Mouse (Mus musculus) heart, embryonic 12.5 days (tissue): Measurements from ENCODE around the gene Fibcd1. TPM values are rescaled to one million over a fixed set of nuclear protein-coding genes. Genes with fewer than 3 reads are reported as not detected.

Experiments used
- ATAC-seq: fragments of 200-750 bp; cut with Nextera tagmentation; 2 replicates; pipeline ENCODE4 v1.8.0; 2017; ENCODE audit warnings: moderate TSS enrichment, moderate library complexity; ENCODE audit not compliant: insufficient number of reproducible peaks, low FRiP score
- H3K27ac ChIP-seq: fragments of 300-500 bp; sonication (generic); 2 replicates; pipeline ENCODE4 v1.5.1; 2016; ENCODE audit warnings: mild to moderate bottlenecking, moderate library complexity; ENCODE audit not compliant: poor library complexity, severe bottlenecking
- H3K27me3 ChIP-seq: fragments of 300-500 bp; sonication (generic); replicated peaks from 2 replicates; pipeline ENCODE4 v1.6.1; 2016; ENCODE audit warnings: mild to moderate bottlenecking, moderate library complexity
- H3K36me3 ChIP-seq: fragments of 300-500 bp; sonication (generic); 2 replicates; pipeline ENCODE4 v1.6.1; 2016; ENCODE audit warnings: mild to moderate bottlenecking, moderate library complexity
- H3K4me1 ChIP-seq: fragments of 300-500 bp; sonication (generic); replicated peaks from 2 replicates; pipeline ENCODE4 v1.6.1; 2016; ENCODE audit warnings: mild to moderate bottlenecking
- H3K4me2 ChIP-seq: fragments of 300-500 bp; sonication (generic); 2 replicates; pipeline ENCODE4 v1.6.1; 2016; ENCODE audit warnings: mild to moderate bottlenecking, moderate library complexity
- H3K4me3 ChIP-seq: fragments of 300-500 bp; sonication (generic); 2 replicates; pipeline ENCODE4 v1.5.1; 2016; ENCODE audit warnings: mild to moderate bottlenecking
- H3K9ac ChIP-seq: fragments of 300-500 bp; sonication (generic); 2 replicates; pipeline ENCODE4 v1.6.1; 2016; ENCODE audit warnings: mild to moderate bottlenecking, moderate library complexity
- H3K9me3 ChIP-seq: fragments of 300-500 bp; sonication (generic); replicated peaks from 2 replicates; pipeline ENCODE4 v1.6.1; 2016; ENCODE audit warnings: mild to moderate bottlenecking, moderate library complexity
- WGBS: fragments of 180-500 bp; shearing (Covaris S2); methylation state at CpG from one replicate; pipeline ENCODE4 v1.1.7; 2016; 5-methylcytosine and 5-hydroxymethylcytosine counted together
- polyA plus RNA-seq: library from polyadenylated mRNA; unstranded; fragments of >200 nt; fragmentation: Nextera tagmentation; extraction: Ambion mirVana; gene quantifications from 2 replicates; pipeline ENCODE4 v1.2.1, GENCODE M21; 2016

Fibcd1 gene
- polyA plus RNA-seq, 1 experiment from 2014 or later: 0.08 TPM

DNA sequence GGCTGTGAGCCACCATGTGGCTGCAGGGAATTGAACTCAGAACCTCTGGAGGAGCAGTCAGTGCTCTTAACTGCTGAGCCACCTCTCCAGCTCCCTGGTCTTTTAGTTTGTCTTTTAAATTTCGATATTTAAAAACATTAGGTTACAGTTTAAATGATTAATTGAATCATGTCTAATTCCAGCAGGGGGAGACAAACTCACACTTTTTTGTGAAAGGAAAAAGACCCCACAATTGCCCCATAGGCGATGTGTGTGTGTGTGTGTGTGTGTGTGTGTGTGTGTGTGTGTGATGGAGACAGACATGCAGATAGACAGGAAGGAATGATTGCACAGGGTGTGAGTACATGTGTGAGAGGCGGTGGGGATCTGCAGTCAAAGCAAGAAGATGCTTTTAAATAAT lies 57.6 kb downstream of the Fibcd1 start:
- no peaks in the 10 kb centered on the region for H3K27me3 ChIP-seq
- H3K4me2 ChIP-seq: no peak overlapping the region
- H3K27ac ChIP-seq: no peak overlapping the region
- WGBS: 91% methylated on average over 3 of the region's 3 CpGs
- no peak overlapping the region for H3K9ac ChIP-seq
- no peak overlapping the region for H3K4me3 ChIP-seq
- peaks cover 94% of the 10 kb centered on the region for H3K36me3 ChIP-seq
- no peaks in the 10 kb centered on the region for H3K4me1 ChIP-seq
- no peak for ATAC-seq
- H3K9me3 ChIP-seq: no peaks in the 10 kb centered on the region

DNA sequence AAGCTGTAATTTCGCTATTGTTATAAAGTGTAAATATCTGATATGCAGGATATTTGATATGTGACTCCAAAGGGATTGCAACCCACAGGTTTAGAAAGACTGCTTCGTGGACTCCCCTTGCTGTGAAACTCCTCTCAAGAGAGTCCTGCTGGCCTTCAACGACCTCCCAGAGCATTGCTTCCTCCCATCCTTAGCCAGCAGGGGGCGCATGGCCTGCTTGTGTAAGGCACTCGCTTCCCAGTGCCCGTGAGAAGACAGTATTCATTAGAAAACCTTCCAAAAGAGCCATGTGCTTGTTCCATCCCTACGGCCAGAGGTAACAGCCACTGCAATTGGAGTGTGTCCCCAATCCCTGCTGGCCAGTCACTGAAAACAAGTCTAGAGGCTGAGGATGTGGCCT lies 58.8 kb downstream of the Fibcd1 start:
- WGBS: 24% methylated on average over 7 of the region's 7 CpGs
- H3K36me3 ChIP-seq: peaks cover 94% of the 10 kb centered on the region
- H3K4me1 ChIP-seq: no peaks in the 10 kb centered on the region
- H3K27me3 ChIP-seq: no peaks in the 10 kb centered on the region
- no peak for ATAC-seq
- no peaks in the 10 kb centered on the region for H3K9me3 ChIP-seq
- H3K4me2 ChIP-seq: no peak overlapping the region
- no peak overlapping the region for H3K27ac ChIP-seq
- H3K4me3 ChIP-seq: no peak overlapping the region
- no peak overlapping the region for H3K9ac ChIP-seq

DNA sequence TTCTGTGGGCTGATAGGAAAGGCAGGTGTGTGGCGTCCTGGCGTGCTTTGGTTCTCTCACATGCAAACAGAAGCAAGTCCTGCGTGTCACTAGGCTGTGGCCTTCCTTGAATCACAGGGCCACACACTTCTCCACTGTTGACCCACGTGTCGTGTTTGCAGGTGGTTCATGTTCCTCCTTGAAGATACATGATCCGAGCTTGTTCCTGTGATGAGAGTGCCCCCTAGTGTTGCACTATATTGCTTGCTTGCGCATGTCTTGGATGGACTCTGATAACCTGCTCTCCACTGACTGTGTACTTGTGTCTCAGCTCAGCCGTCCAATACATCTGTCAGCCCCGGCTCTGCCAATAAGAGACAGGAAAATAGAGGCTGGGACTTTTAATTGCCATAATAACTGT lies 60.7 kb downstream of the Fibcd1 start:
- Histone ChIP-seq H3K4me2 (no peak overlapping the region), H3K27me3 (no peaks in the 10 kb centered on the region), H3K36me3 (peaks cover 94% of the 10 kb centered on the region), H3K27ac (no peak overlapping the region), H3K4me1 (0 out of 2 replicates have a peak, but pooled peaks cover 8% of the 10 kb centered on the region), H3K9me3 (no peaks in the 10 kb centered on the region), H3K9ac (no peak overlapping the region), H3K4me3 (no peak overlapping the region)
- no peak for ATAC-seq
- WGBS: 47% methylated on average over 9 of the region's 9 CpGs

DNA sequence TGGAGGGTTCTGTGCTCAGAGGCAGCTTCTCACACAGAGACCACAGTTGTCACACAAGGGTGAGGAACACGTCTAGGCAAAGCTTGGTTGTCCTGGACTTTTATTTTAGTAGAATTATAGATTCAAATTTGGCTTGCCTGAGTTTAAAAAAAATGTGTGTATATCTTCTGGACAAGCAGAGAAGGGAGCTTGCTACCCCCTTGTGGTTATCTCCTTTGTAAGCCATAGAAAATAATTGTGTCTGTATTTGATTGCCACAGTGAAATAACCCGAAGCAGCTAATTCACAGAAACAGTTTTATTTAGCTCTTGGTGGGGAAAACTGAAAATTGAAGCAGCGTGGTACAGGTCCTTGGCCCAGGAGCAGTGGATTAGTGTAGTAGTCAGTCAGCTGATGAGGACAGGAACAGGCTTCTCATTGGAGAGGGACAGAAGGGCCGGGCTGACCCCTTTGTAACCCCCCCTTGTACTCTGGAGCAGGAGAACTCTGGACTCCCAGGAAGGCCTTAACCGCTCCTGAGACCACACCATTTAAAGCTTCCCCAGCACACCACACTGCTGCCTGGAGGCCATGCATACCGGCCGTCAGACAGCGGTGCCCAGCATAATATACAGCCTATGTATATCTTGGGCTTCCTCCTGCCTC lies 62.7 kb downstream of the Fibcd1 start:
- ATAC-seq: no peak
- no peak overlapping the region for H3K9ac ChIP-seq
- WGBS: 77% methylated on average over 8 of the region's 8 CpGs
- no peaks in the 10 kb centered on the region for H3K9me3 ChIP-seq
- no peak overlapping the region for H3K27ac ChIP-seq
- H3K4me3 ChIP-seq: no peak overlapping the region
- no peak overlapping the region for H3K4me2 ChIP-seq
- no peaks in the 10 kb centered on the region for H3K27me3 ChIP-seq
- peaks cover 92% of the 10 kb centered on the region for H3K36me3 ChIP-seq
- H3K4me1 ChIP-seq: 0 out of 2 replicates have a peak, but pooled peaks cover 8% of the 10 kb centered on the region

DNA sequence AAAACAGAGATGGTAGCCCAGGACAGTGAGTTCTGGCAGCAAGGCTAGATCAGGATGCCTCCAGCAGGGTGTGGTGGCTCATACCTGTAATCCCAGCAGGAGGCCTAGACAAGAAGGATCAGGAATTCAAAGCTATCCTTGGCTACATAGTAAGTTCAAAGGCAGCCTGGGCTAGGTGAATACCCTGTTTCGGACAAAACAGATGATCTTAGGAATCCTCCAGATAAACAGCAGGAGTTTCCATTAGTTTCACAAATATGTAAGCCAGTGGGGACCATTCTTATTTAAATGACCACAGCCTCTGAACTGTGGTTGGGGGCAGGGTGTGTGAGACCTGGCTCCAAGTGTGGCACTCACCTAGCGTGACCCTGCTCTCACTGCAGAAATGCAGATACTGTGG lies 66.5 kb downstream of the Fibcd1 start:
- H3K4me2 ChIP-seq: no peak overlapping the region
- no peak overlapping the region for H3K27ac ChIP-seq
- H3K9me3 ChIP-seq: no peaks in the 10 kb centered on the region
- no peak overlapping the region for H3K4me3 ChIP-seq
- H3K9ac ChIP-seq: no peak overlapping the region
- peaks cover 19% of the 10 kb centered on the region for H3K4me1 ChIP-seq
- 88% methylated on average over 2 of the region's 2 CpGs for WGBS
- H3K36me3 ChIP-seq: peaks cover 76% of the 10 kb centered on the region
- ATAC-seq: no peak
- no peaks in the 10 kb centered on the region for H3K27me3 ChIP-seq

DNA sequence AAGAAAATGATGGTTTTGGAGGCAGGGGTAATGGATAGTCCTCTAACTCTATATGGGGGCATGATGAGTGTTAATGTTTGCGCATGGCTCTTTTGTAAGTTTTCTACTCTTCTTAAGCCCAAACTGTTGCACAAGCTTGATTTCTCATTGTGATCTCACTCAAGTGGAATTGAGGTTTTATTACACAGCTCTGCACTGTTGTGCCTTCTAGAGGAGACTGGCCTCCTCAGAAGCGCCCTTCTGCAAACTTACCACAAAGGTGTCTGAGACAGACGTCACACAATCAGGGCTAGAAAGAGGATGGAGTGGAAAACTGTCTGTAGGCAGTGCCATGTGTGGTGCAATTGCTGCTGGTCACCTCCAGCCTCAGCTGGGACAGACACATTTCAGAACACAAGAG lies 69.3 kb downstream of the Fibcd1 start:
- ATAC-seq: no peak
- H3K4me3 ChIP-seq: no peak overlapping the region
- H3K27ac ChIP-seq: peak overlapping the region; percentile 63
- H3K9me3 ChIP-seq: no peaks in the 10 kb centered on the region
- WGBS: 72% methylated on average over 3 of the region's 3 CpGs
- peaks cover 48% of the 10 kb centered on the region for H3K36me3 ChIP-seq
- H3K4me1 ChIP-seq: peaks cover 36% of the 10 kb centered on the region
- no peaks in the 10 kb centered on the region for H3K27me3 ChIP-seq
- H3K4me2 ChIP-seq: no peak overlapping the region
- no peak overlapping the region for H3K9ac ChIP-seq

DNA sequence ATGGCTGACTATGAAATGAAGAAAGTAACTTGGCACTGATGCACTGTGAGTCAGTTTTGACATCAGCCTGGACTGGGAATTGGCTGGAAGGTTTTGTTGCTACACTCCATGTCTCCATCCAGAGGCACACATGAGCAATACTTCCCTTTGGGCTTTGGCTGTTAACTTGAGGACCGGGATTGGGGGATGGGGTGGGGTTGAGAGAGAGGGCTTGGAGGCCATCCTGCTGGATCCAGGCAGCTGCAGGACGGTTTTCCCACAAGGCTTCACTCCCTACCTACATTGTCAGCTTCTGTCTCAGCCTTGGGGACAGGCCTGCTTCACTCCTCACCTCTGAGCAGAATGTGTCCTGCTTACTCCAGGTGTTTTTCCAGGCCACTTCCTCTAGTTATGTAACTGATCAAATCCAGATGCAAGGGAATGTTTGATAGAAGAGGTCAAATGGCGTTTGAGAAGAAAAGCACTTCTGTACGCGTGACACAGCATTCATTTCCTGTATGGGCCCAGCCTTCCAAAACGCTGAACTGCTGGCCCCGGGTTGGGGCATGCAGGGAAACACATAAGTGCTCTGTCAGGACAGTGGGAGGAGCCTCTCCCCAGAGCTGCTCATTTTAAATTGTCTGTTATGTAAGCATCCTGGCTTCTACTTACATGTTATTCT lies 74.9 kb downstream of the Fibcd1 start:
- H3K4me3 ChIP-seq: no peak overlapping the region
- peak overlapping the region; percentile 21 for H3K4me2 ChIP-seq
- 19% methylated on average over 7 of the region's 7 CpGs for WGBS
- H3K36me3 ChIP-seq: 0 out of 2 replicates have a peak, but pooled peaks cover 7% of the 10 kb centered on the region
- no peaks in the 10 kb centered on the region for H3K27me3 ChIP-seq
- H3K9ac ChIP-seq: no peak overlapping the region; the same call in 1 of the 2 replicates
- H3K9me3 ChIP-seq: no peaks in the 10 kb centered on the region
- peak overlapping the region; percentile 91 for H3K27ac ChIP-seq
- ATAC-seq: peak; percentile 65; the same call in 1 of the 2 replicates
- H3K4me1 ChIP-seq: peaks cover 74% of the 10 kb centered on the region

DNA sequence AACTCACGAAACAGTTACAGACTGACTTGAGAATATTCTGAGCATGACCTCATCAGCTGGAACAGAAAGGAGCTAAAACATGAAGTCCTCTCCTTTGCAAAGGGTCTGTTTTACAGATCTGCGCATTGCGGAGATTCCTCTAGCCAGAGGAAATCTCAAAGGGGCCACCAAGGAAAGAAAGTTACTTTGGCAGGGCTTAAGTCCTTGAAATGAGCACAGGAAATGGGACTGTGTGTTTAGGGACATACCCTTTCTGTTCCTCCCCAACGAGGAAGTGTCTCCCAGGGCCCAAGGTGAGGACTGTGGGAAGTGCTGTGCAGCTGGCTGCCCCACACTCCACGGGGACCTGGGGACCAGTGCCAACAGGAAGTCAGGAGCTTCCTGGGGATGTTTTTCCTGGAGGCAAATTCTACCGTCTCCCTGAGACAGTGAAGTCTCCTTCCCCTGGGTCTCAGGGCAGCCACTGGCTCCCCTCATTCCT lies 76.1 kb downstream of the Fibcd1 start:
- peak; percentile 60 for ATAC-seq
- peak overlapping the region; percentile 61 for H3K4me2 ChIP-seq
- no peaks in the 10 kb centered on the region for H3K9me3 ChIP-seq
- 0 out of 2 replicates have a peak overlapping the region, but pooled peaks have one; percentile 14 for H3K4me3 ChIP-seq
- WGBS: 20% methylated on average over 6 of the region's 6 CpGs
- H3K27me3 ChIP-seq: no peaks in the 10 kb centered on the region
- H3K27ac ChIP-seq: peak overlapping the region; percentile 91
- H3K9ac ChIP-seq: peak overlapping the region; percentile 40; the same call in 1 of the 2 replicates
- 0 out of 2 replicates have a peak, but pooled peaks cover 4% of the 10 kb centered on the region for H3K36me3 ChIP-seq
- peaks cover 84% of the 10 kb centered on the region for H3K4me1 ChIP-seq

DNA sequence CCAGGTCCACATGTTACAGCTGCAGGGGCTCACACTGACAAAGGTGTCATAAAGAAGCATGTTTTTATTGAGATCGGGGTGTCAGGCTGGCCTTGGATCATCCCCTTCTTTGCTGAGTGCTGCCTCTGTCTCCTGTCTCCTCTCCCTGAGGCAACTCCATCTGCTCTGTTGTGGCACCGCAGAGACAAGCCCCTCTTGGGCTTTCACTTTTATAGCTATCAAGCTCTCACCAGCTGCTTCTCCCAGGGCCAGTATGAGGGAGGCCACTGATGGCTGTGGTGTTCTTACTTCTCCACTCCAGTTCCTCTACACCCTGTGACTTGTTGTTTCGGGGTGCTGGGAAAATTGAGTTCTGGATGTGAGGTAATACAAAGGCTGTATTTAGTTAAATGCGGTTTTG lies 76.7 kb downstream of the Fibcd1 start:
- 0 out of 2 replicates have a peak, but pooled peaks cover 2% of the 10 kb centered on the region for H3K36me3 ChIP-seq
- H3K27me3 ChIP-seq: no peaks in the 10 kb centered on the region
- H3K4me1 ChIP-seq: peaks cover 89% of the 10 kb centered on the region
- peak overlapping the region; percentile 14; the same call in 1 of the 2 replicates for H3K4me3 ChIP-seq
- peak overlapping the region; percentile 40; the same call in 1 of the 2 replicates for H3K9ac ChIP-seq
- WGBS: 27% methylated on average over 4 of the region's 4 CpGs
- peak overlapping the region; percentile 61 for H3K4me2 ChIP-seq
- no peak for ATAC-seq
- no peaks in the 10 kb centered on the region for H3K9me3 ChIP-seq
- H3K27ac ChIP-seq: peak overlapping the region; percentile 91

DNA sequence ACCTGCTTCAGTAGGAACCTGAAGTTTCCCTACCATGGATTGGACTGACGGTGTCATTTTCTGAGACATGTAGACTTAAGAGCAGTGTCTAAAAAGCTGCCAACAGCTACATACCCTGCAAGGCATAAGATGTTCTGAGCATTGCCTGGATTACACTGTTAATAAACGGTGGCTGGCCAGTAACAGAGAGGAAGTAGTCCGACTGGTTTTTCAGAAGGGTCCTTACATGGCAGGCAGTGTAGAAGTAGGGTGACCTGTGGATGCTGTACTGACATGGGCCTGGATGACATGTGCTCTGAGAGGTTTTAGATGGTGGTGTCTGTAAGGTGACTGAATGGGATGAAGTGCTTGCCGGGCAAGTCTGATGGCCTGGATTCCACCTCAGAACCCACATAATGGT lies 78.0 kb downstream of the Fibcd1 start:
- no peak for ATAC-seq

DNA sequence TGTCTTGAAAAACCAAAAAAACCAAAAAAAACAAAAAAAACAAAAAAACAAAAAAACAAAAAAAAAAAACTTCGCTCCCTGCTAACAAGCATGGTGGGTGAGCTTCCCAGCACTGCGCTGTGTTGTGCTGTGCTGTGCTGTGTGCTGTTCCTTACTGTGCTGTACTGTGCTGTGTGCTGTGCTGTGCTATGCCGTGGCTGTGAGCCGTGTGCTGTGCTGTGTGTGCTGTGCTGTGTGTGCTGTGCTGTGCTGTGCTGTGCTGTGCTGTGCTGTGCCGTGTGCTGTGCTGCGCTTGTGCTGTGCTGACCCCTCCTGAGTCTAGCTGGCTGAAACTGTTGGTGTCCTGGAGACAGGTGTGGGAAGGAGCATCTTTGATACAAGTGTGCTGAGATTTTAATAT lies 78.7 kb downstream of the Fibcd1 start:
- no peak overlapping the region for H3K4me3 ChIP-seq
- no peak for ATAC-seq
- no peak overlapping the region for H3K9ac ChIP-seq
- peaks cover 95% of the 10 kb centered on the region for H3K4me1 ChIP-seq
- H3K27me3 ChIP-seq: no peaks in the 10 kb centered on the region
- 0 out of 2 replicates have a peak, but pooled peaks cover 2% of the 10 kb centered on the region for H3K36me3 ChIP-seq
- H3K9me3 ChIP-seq: no peaks in the 10 kb centered on the region
- H3K27ac ChIP-seq: 0 out of 2 replicates have a peak overlapping the region, but pooled peaks have one; percentile 34
- WGBS: 85% methylated on average over 6 of the region's 6 CpGs
- no peak overlapping the region for H3K4me2 ChIP-seq

More for the DNA sequence above, 78.0 kb downstream of the Fibcd1 start:
- H3K9ac ChIP-seq: no peak overlapping the region
- WGBS: 79% methylated on average over 4 of the region's 4 CpGs
- no peaks in the 10 kb centered on the region for H3K27me3 ChIP-seq
- 0 out of 2 replicates have a peak, but pooled peaks cover 2% of the 10 kb centered on the region for H3K36me3 ChIP-seq
- H3K27ac ChIP-seq: peak overlapping the region; percentile 68
- no peak overlapping the region for H3K4me2 ChIP-seq
- peaks cover 90% of the 10 kb centered on the region for H3K4me1 ChIP-seq
- H3K4me3 ChIP-seq: no peak overlapping the region
- no peaks in the 10 kb centered on the region for H3K9me3 ChIP-seq
